Mouse (Mus musculus): ENCODE measurements at regions not wholly inside any gene's neighbourhood (a gene's known extent, or its start where the extent isn't known, plus 50 kb on each side); places are given as distances from the start of the nearest gene placed in this dataset.

- intact Hi-C loops (cut with DNase I): no loop called here
- no peak for DNase-seq (ENCODE audit: low spot score in 2 of 2)
Observed at GRCm38 (mm10) chr15:50246418-50247186, 3638.1 kb upstream of the Gm7489 start.

GRCm38 (mm10) chr15:50260057-50260456 is 3624.6 kb upstream of the Gm7489 start:
- intact Hi-C loops (cut with DNase I): no loop called here
- no peak for DNase-seq (ENCODE audit: low spot score in 2 of 2)

GRCm38 (mm10) chr15:50261245-50261872 is 3623.3 kb upstream of the Gm7489 start:
- intact Hi-C loops (cut with DNase I): no loop called here
- DNase-seq (ENCODE audit: low spot score in 2 of 2): peak; percentile 19 to 42

- intact Hi-C loops (cut with DNase I): no loop called here
Observed at GRCm38 (mm10) chr15:50267542-50267941, 3617.2 kb upstream of the Gm7489 start.

GRCm38 (mm10) chr15:50271646-50272045 is 3613.1 kb upstream of the Gm7489 start:
- intact Hi-C loops (cut with DNase I): no loop called here
- no peak for DNase-seq (ENCODE audit: low spot score in 2 of 2)

More at GRCm38 (mm10) chr15:50267542-50267941, 3617.2 kb upstream of the Gm7489 start:
- no peak for DNase-seq (ENCODE audit: low spot score in 2 of 2)

GRCm38 (mm10) chr15:50282576-50282975 is 3602.1 kb upstream of the Gm7489 start:
- intact Hi-C loops (cut with DNase I): no loop called here
- no peak for DNase-seq (ENCODE audit: low spot score in 2 of 2)

- intact Hi-C loops (cut with DNase I): no loop called here
- DNase-seq (ENCODE audit: low spot score in 2 of 2): no peak
Observed at GRCm38 (mm10) chr15:50283491-50283890, 3601.2 kb upstream of the Gm7489 start.

GRCm38 (mm10) chr15:50301831-50302230 is 3582.9 kb upstream of the Gm7489 start:
- intact Hi-C loops (cut with DNase I): no loop called here
- no peak for DNase-seq (ENCODE audit: low spot score in 2 of 2)

- no peak for DNase-seq (ENCODE audit: low spot score in 2 of 2)
- intact Hi-C loops (cut with DNase I): no loop called here
Observed at GRCm38 (mm10) chr15:50304085-50304484, 3580.6 kb upstream of the Gm7489 start.

GRCm38 (mm10) chr15:50320796-50321195 is 3563.9 kb upstream of the Gm7489 start:
- no peak for DNase-seq (ENCODE audit: low spot score in 2 of 2)
- intact Hi-C loops (cut with DNase I): no loop called here

- no peak for DNase-seq (ENCODE audit: low spot score in 2 of 2)
- intact Hi-C loops (cut with DNase I): no loop called here
Observed at GRCm38 (mm10) chr15:50345536-50345935, 3539.2 kb upstream of the Gm7489 start.

- DNase-seq (ENCODE audit: low spot score in 2 of 2): no peak
- intact Hi-C loops (cut with DNase I): no loop called here
Observed at GRCm38 (mm10) chr15:50346953-50347352, 3537.8 kb upstream of the Gm7489 start.

- intact Hi-C loops (cut with DNase I): no loop called here
- DNase-seq (ENCODE audit: low spot score in 2 of 2): no peak
Observed at GRCm38 (mm10) chr15:50360033-50360988, 3524.4 kb upstream of the Gm7489 start.

GRCm38 (mm10) chr15:50361334-50361733 is 3523.4 kb upstream of the Gm7489 start:
- intact Hi-C loops (cut with DNase I): no loop called here
- DNase-seq (ENCODE audit: low spot score in 2 of 2): no peak

GRCm38 (mm10) chr15:50361751-50362507 is 3522.8 kb upstream of the Gm7489 start:
- intact Hi-C loops (cut with DNase I): no loop called here
- DNase-seq (ENCODE audit: low spot score in 2 of 2): no peak

- DNase-seq (ENCODE audit: low spot score in 2 of 2): no peak
- intact Hi-C loops (cut with DNase I): no loop called here
Observed at GRCm38 (mm10) chr15:50400006-50400781, 3484.5 kb upstream of the Gm7489 start.

GRCm38 (mm10) chr15:50401386-50401785 is 3483.3 kb upstream of the Gm7489 start:
- DNase-seq (ENCODE audit: low spot score in 2 of 2): no peak
- intact Hi-C loops (cut with DNase I): no loop called here

GRCm38 (mm10) chr15:50402551-50402950 is 3482.2 kb upstream of the Gm7489 start:
- intact Hi-C loops (cut with DNase I): no loop called here
- DNase-seq (ENCODE audit: low spot score in 2 of 2): no peak

- intact Hi-C loops (cut with DNase I): no loop called here
Observed at GRCm38 (mm10) chr15:50403883-50404282, 3480.8 kb upstream of the Gm7489 start.

More at GRCm38 (mm10) chr15:50403883-50404282, 3480.8 kb upstream of the Gm7489 start:
- DNase-seq (ENCODE audit: low spot score in 2 of 2): no peak

All from left cerebral cortex, postnatal 36 days (tissue).